Mouse (Mus musculus): ENCODE results near the gene Krtap24-1. TPM values are rescaled to one million over a fixed set of nuclear protein-coding genes. Genes with fewer than 3 reads are reported as not detected.

Gene Krtap24-1
- polyA plus RNA-seq (2014; fragmentation: Illumina TruSeq; extraction: RNeasy Lipid Tissue Mini Kit (QIAGEN cat#74804); ENCODE audit: low read depth, low replicate concordance), result not detected

GRCm38 (mm10) chr16:88611922-88612321 lies at the start of gene Krtap24-1:
Gene Krtap24-1, minus strand, starts transcription at chr16:88612279.

DNA sequence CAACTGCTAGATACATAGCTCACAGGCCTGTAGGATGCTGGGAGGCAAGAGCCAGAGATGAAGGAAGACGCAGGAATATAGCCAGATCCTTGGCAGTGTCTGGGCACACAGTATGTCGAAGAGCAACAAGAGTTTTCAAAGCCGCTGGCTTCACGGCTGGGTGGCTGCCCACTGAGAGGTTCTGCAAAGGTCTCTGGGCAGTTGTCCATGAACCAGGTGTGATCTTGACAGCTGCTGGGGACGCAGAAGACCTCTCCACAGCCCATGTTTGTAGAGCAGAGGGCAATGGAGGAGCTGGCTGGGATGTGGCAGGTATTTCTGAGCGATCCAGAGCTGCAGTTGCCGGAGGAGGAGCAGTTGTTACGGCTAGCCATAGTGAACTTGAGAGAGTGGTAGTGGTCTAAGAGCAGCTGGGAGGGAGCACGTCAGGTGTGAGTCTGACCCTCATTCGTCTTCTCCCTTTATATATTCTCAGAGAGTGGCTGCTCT lies 35.3 kb upstream of the Krtap24-1 start, which contains the start of gene Krtap26-1:
Krtap26-1 (minus strand) TSS at position 439 of the 489 bp plus-strand sequence.

DNA sequence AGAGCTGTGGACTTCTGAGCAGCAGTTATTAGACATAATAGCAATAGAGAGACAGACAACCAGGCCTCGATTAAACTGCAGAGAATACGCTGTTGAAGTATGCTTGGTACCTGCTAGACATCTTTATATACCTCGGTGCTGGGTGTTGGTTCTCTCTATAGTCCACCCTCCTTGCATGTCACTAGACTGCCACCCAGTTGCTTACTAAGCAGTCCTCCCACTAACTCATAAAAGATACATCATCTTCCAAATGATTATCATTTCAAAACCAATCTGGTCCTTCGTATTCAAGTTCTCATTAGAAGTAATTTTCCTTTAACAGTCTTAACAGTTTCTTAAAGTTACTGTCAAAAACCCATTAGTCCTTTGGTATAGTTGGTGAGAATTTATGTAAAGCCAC lies 15.5 kb upstream of the Krtap24-1 start, which contains the start of gene 2310079G19Rik:
2310079G19Rik (minus strand) TSS at position 101 of the 400 bp plus-strand sequence.

GRCm38 (mm10) chr16:88563045-88563913 lies 48.8 kb downstream of the Krtap24-1 start, which contains the start of gene Cldn8:
Gene Cldn8, minus strand, starts transcription at chr16:88563183.

Other genes with a start within 250 kb of the Krtap24-1 start
- gene Cldn17, start 105.3 kb downstream of the Krtap24-1 start, polyA plus RNA-seq (2014; fragmentation: Illumina TruSeq; extraction: RNeasy Lipid Tissue Mini Kit (QIAGEN cat#74804); ENCODE audit: low read depth, low replicate concordance), result not detected
- gene Cldn8, start 49.1 kb downstream of the Krtap24-1 start, polyA plus RNA-seq (2014; fragmentation: Illumina TruSeq; extraction: RNeasy Lipid Tissue Mini Kit (QIAGEN cat#74804); ENCODE audit: low read depth, low replicate concordance), result 1.4 TPM
- not detected for gene 2310079G19Rik, start 15.4 kb upstream of the Krtap24-1 start, polyA plus RNA-seq (2014; fragmentation: Illumina TruSeq; extraction: RNeasy Lipid Tissue Mini Kit (QIAGEN cat#74804); ENCODE audit: low read depth, low replicate concordance)
- gene Krtap26-1, start 35.5 kb upstream of the Krtap24-1 start, polyA plus RNA-seq (2014; fragmentation: Illumina TruSeq; extraction: RNeasy Lipid Tissue Mini Kit (QIAGEN cat#74804); ENCODE audit: low read depth, low replicate concordance), result not detected
- gene Krtap27-1, start 59.4 kb upstream of the Krtap24-1 start, polyA plus RNA-seq (2014; fragmentation: Illumina TruSeq; extraction: RNeasy Lipid Tissue Mini Kit (QIAGEN cat#74804); ENCODE audit: low read depth, low replicate concordance), result not detected
- gene 2310061N02Rik, start 95.7 kb upstream of the Krtap24-1 start, polyA plus RNA-seq (2014; fragmentation: Illumina TruSeq; extraction: RNeasy Lipid Tissue Mini Kit (QIAGEN cat#74804); ENCODE audit: low read depth, low replicate concordance), result not detected
- gene Krtap13-1, start 116.6 kb upstream of the Krtap24-1 start, polyA plus RNA-seq (2014; fragmentation: Illumina TruSeq; extraction: RNeasy Lipid Tissue Mini Kit (QIAGEN cat#74804); ENCODE audit: low read depth, low replicate concordance), result not detected
- not detected for gene Krtap13, start 139.4 kb upstream of the Krtap24-1 start, polyA plus RNA-seq (2014; fragmentation: Illumina TruSeq; extraction: RNeasy Lipid Tissue Mini Kit (QIAGEN cat#74804); ENCODE audit: low read depth, low replicate concordance)
- gene 2310034C09Rik, start 146.6 kb upstream of the Krtap24-1 start, polyA plus RNA-seq (2014; fragmentation: Illumina TruSeq; extraction: RNeasy Lipid Tissue Mini Kit (QIAGEN cat#74804); ENCODE audit: low read depth, low replicate concordance), result not detected
- gene 2310057N15Rik, start 161.9 kb upstream of the Krtap24-1 start, polyA plus RNA-seq (2014; fragmentation: Illumina TruSeq; extraction: RNeasy Lipid Tissue Mini Kit (QIAGEN cat#74804); ENCODE audit: low read depth, low replicate concordance), result not detected
- not detected for gene Gm5965, start 165.6 kb upstream of the Krtap24-1 start, polyA plus RNA-seq (2014; fragmentation: Illumina TruSeq; extraction: RNeasy Lipid Tissue Mini Kit (QIAGEN cat#74804); ENCODE audit: low read depth, low replicate concordance)
- gene Gm20741, start 199.9 kb upstream of the Krtap24-1 start, polyA plus RNA-seq (2014; fragmentation: Illumina TruSeq; extraction: RNeasy Lipid Tissue Mini Kit (QIAGEN cat#74804); ENCODE audit: low read depth, low replicate concordance), result not detected
- not detected for gene Krtap15, start 207.9 kb upstream of the Krtap24-1 start, polyA plus RNA-seq (2014; fragmentation: Illumina TruSeq; extraction: RNeasy Lipid Tissue Mini Kit (QIAGEN cat#74804); ENCODE audit: low read depth, low replicate concordance)
- not detected for gene Krtap14, start 213.9 kb upstream of the Krtap24-1 start, polyA plus RNA-seq (2014; fragmentation: Illumina TruSeq; extraction: RNeasy Lipid Tissue Mini Kit (QIAGEN cat#74804); ENCODE audit: low read depth, low replicate concordance)

Measured in liver, adult 10 weeks (tissue).